Mouse (Mus musculus): ENCODE measurements around the gene Olfr1189.
"Not testable (repeated sequence)": the region's sequence is repeated elsewhere in the genome, so short reads cannot be mapped to it uniquely, and the experiment has no call there.

Gene Olfr1189

DNA sequence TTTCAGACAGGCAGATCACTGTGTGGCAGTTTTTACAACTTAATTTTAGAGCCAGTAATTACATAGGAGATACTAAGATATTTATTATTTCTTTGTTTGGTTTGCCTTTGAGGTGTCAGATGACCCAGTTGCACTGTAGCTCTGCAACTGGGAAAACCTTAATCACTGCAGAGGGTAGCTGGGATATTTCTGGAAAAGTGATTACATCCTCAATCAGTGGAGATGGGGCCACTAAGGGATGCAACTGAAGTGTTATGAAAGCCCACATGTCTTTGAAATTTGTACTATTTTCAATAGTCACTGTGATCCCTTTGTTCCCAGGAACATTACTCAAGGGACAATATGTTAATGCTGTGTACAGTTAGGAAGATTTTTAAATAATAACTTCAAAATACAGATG, at the start of gene Olfr1189:
TSS of gene Olfr1189 (plus strand) at position 301 of the 400 bp plus-strand sequence.
- no peak for DNase-seq (ENCODE audit: extremely low spot score, low read depth, low spot score)

DNA sequence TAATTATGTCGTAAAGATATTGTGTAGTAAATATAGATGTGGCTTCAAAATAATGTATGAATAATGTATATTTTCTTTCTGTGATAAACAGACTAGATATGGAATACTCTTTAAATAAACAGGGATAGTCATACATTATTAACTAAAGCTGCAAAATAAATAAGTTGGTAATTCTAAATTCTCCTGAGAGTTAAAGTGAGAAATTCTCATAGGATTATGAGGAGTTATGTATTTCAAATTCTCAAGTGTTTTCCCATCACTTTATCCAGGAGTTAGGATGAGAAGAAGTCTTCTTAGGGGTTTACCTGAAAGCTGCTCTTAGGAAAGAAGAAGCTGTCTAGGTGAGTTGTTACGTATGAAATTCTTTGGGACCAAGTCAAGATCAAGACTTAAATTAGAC, 29.6 kb upstream of the Olfr1189 start, which contains the start of gene Olfr1188:
TSS of gene Olfr1188 (plus strand) at position 301 of the 400 bp plus-strand sequence.
- no peak for DNase-seq (ENCODE audit: extremely low spot score, low read depth, low spot score)

DNA sequence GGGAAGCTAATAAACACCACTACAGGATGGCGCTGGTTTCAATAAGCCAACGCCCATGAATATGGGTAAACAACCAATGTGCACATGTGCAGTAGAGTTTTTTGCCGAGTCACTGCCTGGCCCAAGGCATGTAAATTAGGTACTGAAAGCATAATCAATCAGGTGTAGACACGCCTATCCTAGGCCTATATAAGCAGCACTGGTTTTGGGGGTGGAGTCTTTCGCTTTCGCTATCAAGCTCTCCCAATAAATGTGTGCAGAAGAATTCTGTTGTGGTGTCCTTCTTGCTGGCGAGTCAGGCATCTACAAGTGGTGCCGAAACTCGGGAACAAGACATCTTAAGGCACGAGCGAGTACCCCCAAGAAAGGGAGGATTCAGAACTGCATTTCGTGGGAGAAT, 13.6 kb upstream of the Olfr1189 start:
- DNase-seq (ENCODE audit: extremely low spot score, low read depth, low spot score) = not testable (repeated sequence)

DNA sequence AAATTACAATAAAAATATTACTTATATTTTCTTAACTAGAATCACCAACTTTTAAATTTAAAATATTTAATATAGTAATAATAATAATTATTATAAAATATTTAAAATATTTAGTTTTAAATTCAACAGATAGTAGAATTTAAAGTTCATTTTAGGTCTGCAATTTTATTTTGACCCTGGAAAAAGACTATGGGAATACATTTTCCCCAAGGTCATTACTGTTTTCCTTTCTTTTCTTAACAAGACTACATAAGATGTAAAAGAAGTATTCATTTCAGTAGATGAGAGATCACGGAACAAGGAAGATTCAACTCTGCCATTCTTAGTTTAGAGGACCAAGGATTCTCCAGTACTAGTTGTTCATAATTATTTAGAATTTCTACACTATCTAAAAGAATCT, 54.0 kb downstream of the Olfr1189 start, which contains the start of gene Olfr1191-ps1:
TSS of gene Olfr1191-ps1 (plus strand) at position 301 of the 400 bp plus-strand sequence.
- DNase-seq (ENCODE audit: extremely low spot score, low read depth, low spot score) = not testable (repeated sequence)

All from hindlimb bud, embryonic 11.5 days (tissue).